Mouse (Mus musculus): ENCODE measurements around the gene Scarf2.

DNA sequence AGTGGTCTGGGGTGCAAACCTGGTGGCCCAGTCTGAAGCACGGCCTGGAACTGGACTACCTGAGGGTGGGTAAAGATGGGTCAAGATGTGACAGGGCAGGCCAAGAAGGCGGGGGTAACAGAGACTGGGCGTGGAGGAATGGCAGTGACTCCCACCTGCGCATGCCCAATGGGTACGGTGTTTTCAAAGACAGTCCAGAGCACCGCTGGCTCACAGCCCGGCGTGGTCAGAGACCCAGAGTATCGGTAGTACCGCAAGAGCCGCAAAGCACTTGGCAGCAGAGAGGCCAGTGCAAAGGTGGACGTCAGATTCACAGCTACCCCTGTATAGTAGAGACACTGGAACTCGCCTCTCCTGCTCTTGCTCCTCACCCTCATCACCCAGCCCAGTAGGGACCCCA, 38.4 kb downstream of the Scarf2 start:
- TF ChIP-seq CTCF (IDR thresholded peaks at IDR 0.05; ENCODE audit: control insufficient read depth, insufficient read depth, insufficient replicate concordance, low read depth, low read length): no peak
- TF ChIP-seq POLR2A (IDR thresholded peaks at IDR 0.05; ENCODE audit: control insufficient read depth, low read depth, low read length): no peak

All from testis, adult 2 months (tissue).